Mouse (Mus musculus) heart, adult 9 months (tissue): ENCODE measurements around the gene Samt3.

Experiments used
- DNase-seq, 2 experiments: peaks; one replicate each; pipeline ENCODE4 v3.0.0; 2022; ENCODE audit warnings: low spot score in 2 of 2

Gene Samt3

GRCm38 (mm10) chrX:86043899-86044298, at the start of gene Samt3:
Gene Samt3 (plus strand): TSS chrX:86044199.
- no peak for DNase-seq

- DNase-seq: no peak
Observed at GRCm38 (mm10) chrX:86016591-86016990, 27.4 kb upstream of the Samt3 start.

GRCm38 (mm10) chrX:86088672-86089071, 44.7 kb downstream of the Samt3 start:
- no peak for DNase-seq
